Mouse (Mus musculus) thymus, postnatal 0 days (tissue): ENCODE measurements around the gene Sdk2. TPM values are rescaled to one million over a fixed set of nuclear protein-coding genes. Genes with fewer than 3 reads are reported as not detected.

ENCODE experiments used
- DNase-seq: peaks from one replicate; pipeline ENCODE4 v3.0.0-alpha.2; 2015; ENCODE audit warnings: low spot score
- polyA plus RNA-seq: library from polyadenylated mRNA; unstranded; fragments of >200 nt; fragmentation: Nextera tagmentation; extraction: Ambion mirVana; gene quantifications from 2 replicates; pipeline ENCODE4 v1.2.1, GENCODE M21; 2015

Sdk2 gene
- polyA plus RNA-seq, 1 experiment from 2014 or later, result 0.60 TPM

DNA sequence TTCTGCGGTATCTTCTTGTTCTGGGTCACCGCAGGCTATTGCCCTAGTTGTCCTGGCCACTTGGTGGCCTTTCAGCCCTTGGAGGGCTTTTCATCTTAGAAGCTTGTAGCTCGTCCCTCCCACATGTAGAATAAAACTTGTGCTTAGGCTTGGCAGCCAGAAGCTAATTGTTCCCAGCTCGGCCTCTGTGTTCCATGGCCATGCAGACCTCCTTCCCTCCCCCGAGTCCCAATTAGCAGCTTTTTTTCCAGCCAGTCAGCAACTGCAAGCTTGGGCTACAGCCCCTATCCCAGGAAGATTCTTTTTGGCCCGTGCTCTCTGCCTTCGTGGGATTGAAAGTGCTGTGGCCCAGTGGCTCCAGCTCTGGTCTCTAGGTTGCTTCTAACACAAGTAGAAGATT, 217.5 kb downstream of the Sdk2 start:
- DNase-seq, result no peak

GRCm38 (mm10) chr11:113843920-113844319, 222.9 kb downstream of the Sdk2 start:
- no peak for DNase-seq

GRCm38 (mm10) chr11:113842879-113843278, 224.0 kb downstream of the Sdk2 start:
- DNase-seq, result no peak

- DNase-seq, result no peak
These were observed 235.2 kb downstream of the Sdk2 start for GRCm38 (mm10) chr11:113831608-113832007.

DNA sequence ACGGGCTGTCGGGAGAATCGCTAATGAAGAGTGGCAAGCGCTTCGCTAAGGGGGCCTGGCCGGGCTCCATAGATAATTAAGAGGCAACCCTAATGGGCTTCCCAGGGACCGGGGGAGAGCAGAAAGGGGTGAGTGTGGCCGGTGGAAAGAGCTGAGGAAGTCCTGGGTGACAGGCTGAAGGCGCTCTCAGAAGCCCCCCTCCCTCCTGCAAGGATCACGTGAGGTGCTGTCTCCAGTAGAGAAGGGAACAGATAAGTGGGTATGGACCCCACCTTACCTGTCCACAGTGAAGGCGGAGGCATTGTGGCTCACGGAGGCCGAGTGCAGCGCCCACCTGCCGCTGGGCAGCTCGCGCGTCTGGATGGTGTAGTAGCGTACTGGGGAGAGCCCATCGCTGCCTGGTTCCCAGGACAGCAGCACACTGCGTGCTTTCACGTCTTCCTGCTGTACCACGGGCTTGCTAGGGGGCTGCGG, 238.7 kb downstream of the Sdk2 start:
- no peak for DNase-seq

DNA sequence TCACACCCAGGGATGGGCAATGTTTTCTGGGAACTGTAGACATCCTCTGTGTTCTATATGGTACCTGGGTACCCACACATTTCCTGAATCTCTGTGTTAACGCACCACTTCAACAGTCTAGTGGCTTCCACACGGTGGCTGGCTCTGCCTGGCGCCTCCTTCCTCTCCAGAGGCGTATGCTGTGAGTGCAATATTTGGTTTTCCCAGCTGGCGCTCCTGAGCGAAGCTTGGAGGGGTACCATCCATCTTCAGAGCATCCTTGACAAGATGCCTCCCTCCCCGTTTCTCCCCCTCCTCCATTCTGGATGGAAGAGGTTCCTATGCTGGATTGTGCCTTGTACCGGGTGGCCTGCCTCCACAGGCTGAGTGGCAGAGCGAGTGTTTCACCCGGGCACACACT, 246.8 kb downstream of the Sdk2 start:
- DNase-seq, result no peak

- DNase-seq, result no peak
These were observed 247.8 kb downstream of the Sdk2 start for GRCm38 (mm10) chr11:113819001-113819400.

DNA sequence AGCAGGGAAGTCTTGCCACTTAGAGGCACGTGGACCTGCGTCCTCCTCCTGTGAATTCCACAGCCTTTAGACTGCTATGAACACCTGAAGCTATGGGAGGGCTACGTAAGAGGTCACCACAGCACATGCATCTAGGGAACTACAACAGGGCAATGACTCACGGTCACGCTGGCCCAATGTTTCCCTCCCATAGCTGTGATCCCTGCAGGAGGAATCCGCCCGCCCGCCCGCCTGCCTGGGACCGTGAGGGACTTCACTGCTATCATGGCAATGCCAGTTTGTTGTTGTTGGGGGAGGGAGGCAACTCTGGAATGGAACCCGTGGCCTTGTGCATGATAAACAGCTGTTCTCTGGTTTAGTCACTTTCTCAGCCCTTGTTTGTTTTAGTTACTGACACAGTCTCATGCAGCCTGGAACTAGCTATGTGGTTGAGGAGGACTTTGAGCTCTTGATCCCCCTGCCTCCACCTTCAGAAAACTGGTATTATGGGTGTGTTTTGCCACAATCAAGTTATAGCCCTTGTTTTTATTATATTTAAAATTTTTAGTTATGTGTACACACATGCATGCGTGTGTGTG, 249.8 kb downstream of the Sdk2 start:
- no peak for DNase-seq

DNA sequence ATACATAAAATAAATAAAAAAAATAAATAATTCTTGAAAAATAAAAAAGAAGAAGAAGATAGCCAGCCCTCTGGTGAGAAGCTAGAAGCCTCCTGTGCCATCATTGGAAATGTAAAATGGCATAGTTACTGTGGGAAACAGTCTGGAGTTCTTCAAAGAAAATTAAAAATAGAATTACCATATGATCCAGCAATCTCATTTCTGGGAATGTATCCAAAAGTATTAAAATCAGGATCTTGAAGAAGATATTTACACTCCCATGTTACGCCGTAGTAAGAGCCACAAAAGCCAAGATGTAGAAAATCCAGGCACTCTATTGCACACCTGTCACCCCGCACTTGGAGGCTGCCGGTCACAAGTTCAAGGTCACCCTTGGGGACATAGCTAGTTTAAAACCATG, 250.4 kb downstream of the Sdk2 start:
- no peak for DNase-seq

DNA sequence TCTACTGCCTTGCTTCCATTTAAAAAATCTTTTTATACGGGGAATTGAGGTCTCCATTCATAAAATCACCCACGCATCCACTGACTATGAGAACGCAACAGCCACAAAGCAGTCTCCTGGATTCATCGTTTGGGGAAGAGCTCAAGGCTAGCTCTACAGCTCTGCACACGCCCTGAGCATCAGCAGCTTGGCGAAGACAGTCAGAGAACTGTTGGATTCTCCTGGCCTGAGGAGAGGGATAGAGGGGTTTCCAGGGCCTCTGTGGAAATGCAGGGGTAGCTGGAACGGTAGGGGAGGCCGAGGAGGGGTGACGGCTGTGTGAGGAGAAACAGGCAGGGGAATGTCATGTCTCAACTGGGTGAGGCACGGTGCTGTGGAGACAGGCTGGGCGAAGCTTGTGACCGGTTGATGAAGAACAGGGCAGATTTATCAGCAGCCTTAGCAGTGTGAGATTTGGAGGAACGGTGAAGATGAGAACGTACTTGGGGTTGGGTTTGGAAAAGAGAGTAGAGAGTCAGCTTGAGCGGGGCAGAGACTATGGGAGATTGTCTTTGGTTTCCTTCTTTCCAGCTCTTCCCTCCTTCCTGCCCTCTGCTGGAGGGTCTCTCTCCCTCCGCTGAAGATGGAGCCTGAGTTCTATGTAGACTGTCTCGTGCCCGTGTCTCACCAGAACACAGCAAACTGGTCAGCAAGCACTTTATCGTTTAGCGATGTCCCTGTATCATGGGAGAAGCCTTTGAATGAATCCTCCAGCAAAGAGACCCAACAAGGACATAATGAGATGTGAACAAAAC, 255.1 kb downstream of the Sdk2 start:
- no peak for DNase-seq

DNA sequence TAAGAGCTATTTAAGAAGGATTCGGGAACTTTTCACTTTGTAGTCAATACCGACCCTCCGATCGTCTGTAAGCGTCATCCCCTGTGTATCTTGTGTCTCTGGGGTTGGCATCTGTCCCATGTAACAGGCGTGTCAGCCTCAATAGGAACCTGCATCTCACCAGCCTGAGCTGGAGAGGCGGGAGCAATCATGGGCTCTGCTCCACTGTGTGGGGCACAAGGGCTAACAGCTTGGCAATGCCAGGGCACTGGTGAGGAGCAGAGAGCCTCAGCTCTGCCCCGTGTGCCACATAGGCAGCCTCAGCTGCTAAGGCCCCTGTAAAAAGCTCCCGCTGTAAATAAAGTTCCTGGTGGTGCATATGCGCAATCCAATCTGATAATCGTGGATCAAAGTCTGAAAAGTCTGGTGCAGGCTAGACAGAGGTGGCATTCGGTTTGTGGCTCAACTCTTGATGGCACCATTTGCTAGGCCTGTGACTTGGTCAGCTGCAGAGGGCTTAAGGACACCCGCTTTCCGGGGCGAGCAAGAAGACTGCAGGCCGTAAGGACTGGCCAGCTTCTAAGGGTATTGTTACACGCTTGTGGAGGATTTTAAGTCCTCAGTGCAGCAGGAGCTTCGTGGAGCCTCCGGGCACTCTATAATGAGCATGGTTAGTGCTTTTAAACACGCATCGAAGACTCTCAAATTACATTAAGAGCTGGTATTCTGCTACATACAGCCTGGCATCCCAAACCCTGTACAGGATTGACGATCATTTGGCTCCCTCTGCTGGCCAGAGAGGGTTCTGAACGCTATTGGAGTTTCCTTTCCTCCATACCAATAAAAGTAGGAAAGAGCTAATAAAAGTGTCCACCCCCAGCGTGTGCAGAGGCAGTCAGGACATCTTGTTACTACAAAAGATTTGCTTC, 256.0 kb downstream of the Sdk2 start:
- DNase-seq, result peak; percentile 83

DNA sequence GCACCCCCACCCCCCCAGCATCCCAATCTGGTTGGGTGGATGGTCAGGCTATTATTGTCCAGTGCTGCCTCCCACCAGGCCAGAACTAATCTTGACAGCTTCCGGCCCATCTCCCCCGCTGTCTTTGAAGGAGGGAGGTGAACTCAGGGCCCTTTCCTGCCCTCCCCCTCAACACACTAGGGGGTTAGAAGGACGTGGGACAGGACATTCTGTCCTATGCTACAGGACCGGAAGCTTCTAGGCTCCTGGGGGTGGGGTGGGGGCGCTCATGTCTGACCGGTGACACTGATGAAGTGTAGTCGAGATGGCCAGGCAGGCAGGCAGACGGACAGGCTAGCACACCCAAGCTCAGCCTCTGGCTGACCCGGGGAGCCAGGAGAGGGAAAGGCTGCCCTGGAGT, 259.8 kb downstream of the Sdk2 start:
- no peak for DNase-seq

- no peak for DNase-seq
These were observed 260.3 kb downstream of the Sdk2 start for GRCm38 (mm10) chr11:113806382-113807077.

- DNase-seq, result no peak
These were observed 260.9 kb downstream of the Sdk2 start for GRCm38 (mm10) chr11:113805974-113806373.

DNA sequence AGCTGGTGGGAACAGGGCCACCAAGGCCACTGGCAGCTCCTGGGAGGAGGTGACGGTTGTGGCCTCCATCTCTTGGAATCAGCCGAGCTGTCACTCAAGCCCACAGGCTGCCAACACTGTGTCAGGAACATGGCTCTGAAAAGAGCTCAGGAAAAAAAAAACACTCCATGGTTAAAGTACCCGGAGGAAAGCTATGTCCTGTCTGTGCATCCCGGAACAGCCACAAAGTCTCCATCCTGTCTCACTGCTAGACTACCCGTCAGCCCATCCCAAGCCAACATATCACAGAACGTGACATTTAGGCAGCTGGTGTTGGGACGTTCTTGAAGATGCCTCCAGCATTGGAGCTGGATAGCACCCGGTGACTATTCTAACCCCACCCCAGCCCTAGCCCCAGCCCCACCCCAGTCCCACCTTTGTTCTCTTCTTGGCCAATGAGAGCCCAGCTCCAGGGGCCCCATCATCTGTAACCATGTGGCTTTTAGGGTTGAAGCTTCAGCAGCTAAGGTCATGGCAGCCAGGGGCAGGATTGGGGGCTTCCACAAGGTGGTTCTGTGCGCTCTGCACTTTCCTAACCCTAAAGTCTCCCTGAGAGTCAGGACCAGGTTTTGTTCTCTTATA, 263.4 kb downstream of the Sdk2 start:
- DNase-seq, result peak; percentile 89

- DNase-seq, result no peak
These were observed 264.4 kb downstream of the Sdk2 start for GRCm38 (mm10) chr11:113802456-113802855.

- no peak for DNase-seq
These were observed 266.8 kb downstream of the Sdk2 start for GRCm38 (mm10) chr11:113800026-113800425.

GRCm38 (mm10) chr11:113799041-113799447, 267.8 kb downstream of the Sdk2 start:
- DNase-seq, result no peak

GRCm38 (mm10) chr11:113798011-113798410, 268.8 kb downstream of the Sdk2 start:
- DNase-seq, result no peak

GRCm38 (mm10) chr11:113797014-113797983, 269.5 kb downstream of the Sdk2 start:
- DNase-seq, result no peak
